Mouse (Mus musculus) embryonic facial prominence, embryonic 12.5 days (tissue): Measurements from ENCODE around the gene Ppfibp1. TPM values are rescaled to one million over a fixed set of nuclear protein-coding genes. Genes with fewer than 3 reads are reported as not detected.

Source experiments
- ATAC-seq: fragments of 200-750 bp; cut with Nextera tagmentation; 2 replicates; pipeline ENCODE4 v1.8.0; 2017; ENCODE audit not compliant: insufficient number of reproducible peaks, insufficient read depth, low FRiP score, low TSS enrichment
- H3K27ac ChIP-seq: fragments of 300-500 bp; sonication (generic); 2 replicates; pipeline ENCODE4 v1.5.1; 2016; ENCODE audit warnings: mild to moderate bottlenecking
- H3K27me3 ChIP-seq: fragments of 300-500 bp; sonication (generic); 2 replicates; pipeline ENCODE4 v1.6.1; 2016; ENCODE audit warnings: mild to moderate bottlenecking, moderate library complexity
- H3K36me3 ChIP-seq: fragments of 300-500 bp; sonication (generic); 2 replicates; pipeline ENCODE4 v1.6.1; 2016; ENCODE audit warnings: mild to moderate bottlenecking
- H3K4me1 ChIP-seq: fragments of 300-500 bp; sonication (generic); 2 replicates; pipeline ENCODE4 v1.6.1; 2016
- H3K4me2 ChIP-seq: fragments of 300-500 bp; sonication (generic); replicated peaks from 2 replicates; pipeline ENCODE4 v1.6.1; 2016; ENCODE audit warnings: mild to moderate bottlenecking, moderate library complexity
- H3K4me3 ChIP-seq: fragments of 300-500 bp; sonication (generic); 2 replicates; pipeline ENCODE4 v1.5.1; 2016; ENCODE audit warnings: mild to moderate bottlenecking
- H3K9ac ChIP-seq: fragments of 300-500 bp; sonication (generic); 2 replicates; pipeline ENCODE4 v1.6.1; 2016; ENCODE audit warnings: mild to moderate bottlenecking, moderate library complexity
- H3K9me3 ChIP-seq: fragments of 300-500 bp; sonication (generic); 2 replicates; pipeline ENCODE4 v1.6.1; 2016; ENCODE audit warnings: mild to moderate bottlenecking, moderate library complexity
- WGBS: fragments of 180-500 bp; shearing (Covaris S2); methylation state at CpG from one replicate; pipeline ENCODE4 v1.1.7; 2016; 5-methylcytosine and 5-hydroxymethylcytosine counted together
- polyA plus RNA-seq: library from polyadenylated mRNA; unstranded; fragments of >200 nt; fragmentation: Nextera tagmentation; extraction: Ambion mirVana; gene quantifications from 2 replicates; pipeline ENCODE4 v1.2.1, GENCODE M21; 2016

Ppfibp1 gene
- polyA plus RNA-seq, 1 experiment from 2014 or later = 57.6 TPM

DNA sequence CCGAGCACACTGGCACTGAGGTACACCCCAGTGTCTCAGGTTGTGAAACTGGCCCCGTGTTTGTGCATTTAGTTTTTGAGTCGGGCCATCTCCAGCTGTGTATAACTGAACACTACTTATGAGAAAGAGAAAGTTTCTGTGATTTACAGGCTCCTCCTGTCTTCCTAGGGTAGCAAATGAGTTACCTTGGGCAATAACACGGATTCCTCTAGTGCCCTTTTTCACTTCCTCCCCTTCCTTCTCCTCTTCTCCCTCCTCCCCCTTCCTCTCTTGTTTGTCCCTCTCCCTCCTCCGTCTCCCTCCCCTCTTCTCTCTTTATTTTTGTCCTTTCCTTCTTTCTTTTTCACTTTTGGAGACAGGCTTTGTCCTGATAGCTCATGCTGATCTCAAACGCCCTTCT, 123.3 kb downstream of the Ppfibp1 start:
- Histone ChIP-seq H3K27me3 (no peaks in the 10 kb centered on the region), H3K4me3 (no peak overlapping the region), H3K4me2 (no peak overlapping the region), H3K27ac (no peak overlapping the region), H3K9ac (no peak overlapping the region), H3K4me1 (peaks cover 6% of the 10 kb centered on the region; the same call in 1 of the 2 replicates), H3K36me3 (peaks cover 20% of the 10 kb centered on the region), H3K9me3 (no peaks in the 10 kb centered on the region)
- no peak for ATAC-seq
- WGBS = 64% methylated on average over 6 of the region's 6 CpGs

DNA sequence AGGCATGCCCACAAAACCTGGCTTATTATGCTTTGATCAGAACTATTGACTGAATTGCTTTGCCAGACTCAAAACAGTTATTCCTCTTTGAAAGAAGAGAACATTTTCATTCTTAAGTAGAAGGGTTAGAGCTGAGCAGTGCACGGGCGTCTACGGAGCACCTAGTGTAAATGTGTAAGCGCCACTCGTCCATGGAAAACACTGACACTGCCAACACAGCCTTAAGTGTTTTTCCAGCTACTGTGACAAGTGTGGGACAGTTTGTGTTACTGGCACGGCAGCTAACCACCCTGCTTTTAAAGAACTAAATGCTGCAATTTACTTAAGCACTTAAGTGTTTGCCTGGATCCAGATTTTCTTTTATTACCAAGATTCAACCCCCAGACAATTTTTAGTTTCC, 123.7 kb downstream of the Ppfibp1 start:
- H3K36me3 ChIP-seq = peaks cover 20% of the 10 kb centered on the region

DNA sequence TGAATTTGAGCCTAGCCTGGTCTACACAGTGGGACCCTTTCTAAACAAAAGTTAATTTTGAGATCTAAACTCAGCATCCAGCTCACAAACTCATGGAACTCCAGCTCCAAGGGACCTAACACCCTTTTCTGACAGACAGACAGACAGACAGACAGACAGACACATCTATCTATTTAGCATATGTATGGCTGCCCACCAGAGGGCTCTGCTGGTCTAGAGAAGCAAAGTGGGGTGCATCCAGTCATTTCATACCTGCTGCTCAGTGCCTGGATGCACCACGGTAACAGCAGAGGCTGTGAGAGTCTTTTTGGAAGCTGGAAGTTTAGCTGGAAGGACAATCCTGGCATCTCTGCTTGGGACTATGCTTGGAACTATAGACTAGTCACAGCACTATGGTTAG, 125.3 kb downstream of the Ppfibp1 start:
- Histone ChIP-seq H3K4me1 (peaks cover 6% of the 10 kb centered on the region; the same call in 1 of the 2 replicates), H3K27me3 (no peaks in the 10 kb centered on the region), H3K4me3 (no peak overlapping the region), H3K9ac (no peak overlapping the region), H3K27ac (no peak overlapping the region), H3K4me2 (no peak overlapping the region), H3K9me3 (no peaks in the 10 kb centered on the region), H3K36me3 (peaks cover 15% of the 10 kb centered on the region; the same call in 1 of the 2 replicates)
- no peak for ATAC-seq
- 81% methylated on average over 1 of the region's 1 CpGs for WGBS

More for the DNA sequence above, 123.7 kb downstream of the Ppfibp1 start:
- no peak overlapping the region for H3K4me3 ChIP-seq
- no peaks in the 10 kb centered on the region for H3K27me3 ChIP-seq
- peaks cover 6% of the 10 kb centered on the region; the same call in 1 of the 2 replicates for H3K4me1 ChIP-seq
- no peaks in the 10 kb centered on the region for H3K9me3 ChIP-seq
- no peak overlapping the region for H3K9ac ChIP-seq
- ATAC-seq = no peak
- H3K4me2 ChIP-seq = no peak overlapping the region
- no peak overlapping the region for H3K27ac ChIP-seq
- WGBS = 69% methylated on average over 6 of the region's 6 CpGs

DNA sequence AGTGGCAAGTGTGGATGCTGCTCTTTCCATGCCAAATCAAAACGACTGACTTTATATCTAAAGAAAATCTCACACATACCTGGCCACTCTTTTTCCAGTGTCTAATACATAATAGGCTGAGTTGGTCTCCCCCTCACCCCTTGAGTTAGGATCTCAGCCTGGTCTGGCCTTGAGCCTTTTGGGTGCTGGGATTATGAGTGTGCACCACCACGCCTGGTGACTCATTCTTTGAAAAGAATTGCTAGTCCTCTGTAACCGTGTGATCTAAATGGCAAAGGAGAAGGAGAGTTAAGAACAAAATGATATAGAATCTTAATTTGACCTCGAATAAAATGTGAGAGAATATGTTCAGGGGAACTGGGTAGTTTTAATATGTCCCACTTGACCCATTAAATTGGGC, 129.6 kb downstream of the Ppfibp1 start:
- ATAC-seq = no peak
- H3K4me1 ChIP-seq = no peaks in the 10 kb centered on the region
- H3K4me3 ChIP-seq = no peak overlapping the region
- H3K9me3 ChIP-seq = no peaks in the 10 kb centered on the region
- no peaks in the 10 kb centered on the region for H3K27me3 ChIP-seq
- WGBS = 93% methylated on average over 4 of the region's 4 CpGs
- no peak overlapping the region for H3K4me2 ChIP-seq
- H3K36me3 ChIP-seq = peaks cover 26% of the 10 kb centered on the region
- H3K27ac ChIP-seq = no peak overlapping the region
- H3K9ac ChIP-seq = no peak overlapping the region

DNA sequence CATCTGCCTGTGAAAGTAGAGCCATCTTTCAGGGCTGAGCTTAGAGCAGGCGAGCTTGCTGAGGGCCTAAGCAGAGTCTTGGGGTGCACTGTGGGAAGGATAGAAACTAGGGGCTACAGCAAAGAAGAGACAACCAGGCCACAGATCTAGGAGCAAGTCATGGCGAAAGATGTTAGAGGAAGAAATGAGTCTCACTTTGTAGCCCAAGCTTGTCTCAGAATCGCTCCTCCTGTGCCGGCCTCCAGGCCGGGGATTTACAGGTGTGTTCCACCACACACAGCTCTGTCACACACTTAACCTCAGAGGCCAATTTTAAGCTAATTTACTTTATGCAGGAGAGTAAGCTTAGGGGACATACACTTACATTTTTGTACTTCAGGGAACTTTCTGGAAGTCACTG, 130.1 kb downstream of the Ppfibp1 start:
- 93% methylated on average over 5 of the region's 5 CpGs for WGBS
- Histone ChIP-seq H3K27me3 (no peaks in the 10 kb centered on the region), H3K36me3 (peaks cover 30% of the 10 kb centered on the region), H3K4me2 (no peak overlapping the region), H3K9ac (no peak overlapping the region), H3K4me3 (no peak overlapping the region), H3K27ac (no peak overlapping the region), H3K9me3 (no peaks in the 10 kb centered on the region), H3K4me1 (no peaks in the 10 kb centered on the region)
- no peak for ATAC-seq

DNA sequence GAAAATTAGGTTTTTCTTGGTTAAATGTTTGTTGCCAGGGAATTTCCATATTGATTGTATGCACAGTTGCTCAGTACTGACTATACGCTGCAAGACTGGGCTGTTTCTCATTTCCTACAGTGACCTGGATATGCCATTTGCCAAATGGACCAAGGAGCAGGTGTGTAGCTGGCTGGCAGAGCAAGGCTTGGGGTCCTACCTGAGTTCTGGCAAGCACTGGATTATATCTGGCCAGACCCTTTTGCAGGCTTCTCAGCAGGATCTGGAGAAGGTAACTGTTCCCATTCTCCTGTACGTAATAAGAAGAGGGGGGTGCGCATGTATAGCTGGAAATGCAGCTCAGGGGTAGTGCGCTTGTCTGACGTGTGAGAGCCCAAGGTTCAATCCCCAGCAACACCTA, 132.9 kb downstream of the Ppfibp1 start:
- no peaks in the 10 kb centered on the region for H3K4me1 ChIP-seq
- no peak overlapping the region for H3K27ac ChIP-seq
- no peaks in the 10 kb centered on the region for H3K27me3 ChIP-seq
- peaks cover 37% of the 10 kb centered on the region for H3K36me3 ChIP-seq
- H3K4me2 ChIP-seq = no peak overlapping the region
- no peak overlapping the region for H3K9ac ChIP-seq
- ATAC-seq = no peak
- no peaks in the 10 kb centered on the region for H3K9me3 ChIP-seq
- H3K4me3 ChIP-seq = no peak overlapping the region
- WGBS = 96% methylated on average over 5 of the region's 5 CpGs

DNA sequence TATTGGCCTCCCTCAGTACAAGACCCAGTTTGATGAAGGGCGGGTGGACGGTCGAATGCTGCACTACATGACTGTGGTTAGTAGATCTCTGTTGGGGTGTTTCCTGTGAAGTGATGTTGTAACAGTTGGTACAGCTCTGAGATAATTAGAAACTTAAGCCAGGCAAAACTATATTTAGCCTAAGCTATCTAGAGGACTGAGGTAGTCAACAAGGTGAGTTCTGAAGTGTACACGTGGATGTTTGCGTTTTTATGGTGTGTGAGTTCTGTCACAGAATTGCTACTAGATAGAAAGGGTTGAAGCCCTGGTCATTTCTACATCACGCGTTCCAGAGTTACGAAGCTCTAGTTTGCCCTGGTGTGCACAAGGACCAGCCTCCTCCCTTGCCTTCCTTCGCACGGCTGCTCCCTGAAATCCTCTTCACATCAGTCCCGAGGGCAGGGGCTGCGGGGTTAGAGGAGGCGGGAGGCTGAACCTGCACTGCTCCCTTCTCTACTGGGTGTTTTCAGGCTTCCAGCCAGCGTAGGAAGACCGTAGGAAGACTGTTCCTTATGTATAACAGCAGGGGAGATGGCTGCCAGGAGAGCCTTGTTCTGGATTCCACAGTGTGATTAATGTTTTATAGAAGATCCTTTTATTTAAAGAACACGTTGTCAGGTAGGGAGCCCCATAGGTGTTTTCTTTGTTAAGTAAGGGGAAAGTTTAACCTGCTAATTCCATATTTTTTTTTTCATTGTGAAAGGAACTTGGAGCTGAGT, 134.3 kb downstream of the Ppfibp1 start:
- no peak overlapping the region for H3K27ac ChIP-seq
- ATAC-seq = no peak
- H3K4me1 ChIP-seq = no peaks in the 10 kb centered on the region
- no peak overlapping the region for H3K9ac ChIP-seq
- H3K4me3 ChIP-seq = no peak overlapping the region
- H3K9me3 ChIP-seq = no peaks in the 10 kb centered on the region
- H3K27me3 ChIP-seq = no peaks in the 10 kb centered on the region
- peaks cover 39% of the 10 kb centered on the region for H3K36me3 ChIP-seq
- 87% methylated on average over 16 of the region's 16 CpGs for WGBS
- no peak overlapping the region for H3K4me2 ChIP-seq

DNA sequence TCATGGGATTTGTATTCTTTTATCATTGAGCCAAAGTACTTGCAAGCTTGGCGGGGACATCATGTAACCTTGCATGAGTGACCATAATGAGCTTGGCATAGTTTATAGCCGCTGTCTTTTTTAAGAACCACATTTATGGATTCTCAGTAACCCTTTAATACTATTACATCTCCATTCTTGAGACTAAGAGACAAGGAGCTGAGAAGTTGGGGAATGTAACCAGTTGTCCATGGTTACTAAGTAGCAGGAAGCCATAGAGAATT, 134.8 kb downstream of the Ppfibp1 start:
- no peak overlapping the region for H3K9ac ChIP-seq
- WGBS = 96% methylated on average over 2 of the region's 2 CpGs

DNA sequence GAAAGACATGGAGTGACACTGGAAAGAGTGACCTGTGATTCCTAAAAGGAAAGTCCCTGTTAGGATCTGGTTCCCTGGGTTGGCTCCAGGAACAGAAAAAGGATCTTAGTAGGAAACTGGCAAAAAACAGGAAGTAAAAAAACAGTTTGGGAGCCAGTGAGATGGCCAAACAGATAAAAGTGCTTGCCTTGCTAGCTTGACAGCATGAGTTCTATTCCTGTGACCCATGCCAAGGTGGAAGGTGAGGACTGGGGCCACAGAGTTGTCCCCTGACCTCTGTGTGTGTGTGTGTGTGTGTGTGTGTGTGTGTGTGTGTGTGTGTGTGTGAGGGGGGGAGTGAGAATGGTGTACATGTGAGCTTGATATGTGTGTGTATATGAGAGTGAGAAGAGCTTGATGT, 135.3 kb downstream of the Ppfibp1 start:
- no peak overlapping the region for H3K27ac ChIP-seq
- peaks cover 39% of the 10 kb centered on the region for H3K36me3 ChIP-seq
- no peak for ATAC-seq
- no peak overlapping the region for H3K4me2 ChIP-seq
- H3K4me3 ChIP-seq = no peak overlapping the region
- H3K9ac ChIP-seq = no peak overlapping the region
- no peaks in the 10 kb centered on the region for H3K27me3 ChIP-seq
- H3K4me1 ChIP-seq = no peaks in the 10 kb centered on the region
- H3K9me3 ChIP-seq = no peaks in the 10 kb centered on the region

More for the DNA sequence above, 134.8 kb downstream of the Ppfibp1 start:
- Histone ChIP-seq H3K36me3 (peaks cover 39% of the 10 kb centered on the region), H3K4me3 (no peak overlapping the region), H3K27me3 (no peaks in the 10 kb centered on the region), H3K9me3 (no peaks in the 10 kb centered on the region), H3K4me2 (no peak overlapping the region), H3K4me1 (no peaks in the 10 kb centered on the region), H3K27ac (no peak overlapping the region)
- no peak for ATAC-seq

DNA sequence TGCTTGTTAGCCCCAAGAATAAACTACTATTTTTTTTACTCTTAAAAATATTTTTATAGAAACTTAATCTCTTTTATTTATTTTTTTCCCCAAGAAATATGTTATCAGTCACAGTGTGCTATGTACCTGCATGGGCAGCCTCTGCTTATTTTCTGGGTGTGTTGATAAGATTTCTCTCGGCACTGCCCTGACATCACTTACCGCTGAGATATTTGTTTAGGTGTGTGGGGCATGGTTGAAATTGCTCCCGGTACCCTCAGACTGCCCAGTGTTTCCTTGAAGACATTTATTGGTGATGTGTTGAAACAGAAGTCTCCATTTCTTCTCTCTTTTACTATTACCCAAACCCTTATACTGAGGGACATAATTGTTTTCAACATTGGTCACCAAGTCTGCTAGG, 136.5 kb downstream of the Ppfibp1 start:
- no peaks in the 10 kb centered on the region for H3K9me3 ChIP-seq
- no peak overlapping the region for H3K27ac ChIP-seq
- H3K4me2 ChIP-seq = no peak overlapping the region
- ATAC-seq = no peak
- peaks cover 43% of the 10 kb centered on the region for H3K36me3 ChIP-seq
- no peak overlapping the region for H3K4me3 ChIP-seq
- no peak overlapping the region for H3K9ac ChIP-seq
- no peaks in the 10 kb centered on the region for H3K27me3 ChIP-seq
- 80% methylated on average over 3 of the region's 3 CpGs for WGBS
- no peaks in the 10 kb centered on the region for H3K4me1 ChIP-seq

DNA sequence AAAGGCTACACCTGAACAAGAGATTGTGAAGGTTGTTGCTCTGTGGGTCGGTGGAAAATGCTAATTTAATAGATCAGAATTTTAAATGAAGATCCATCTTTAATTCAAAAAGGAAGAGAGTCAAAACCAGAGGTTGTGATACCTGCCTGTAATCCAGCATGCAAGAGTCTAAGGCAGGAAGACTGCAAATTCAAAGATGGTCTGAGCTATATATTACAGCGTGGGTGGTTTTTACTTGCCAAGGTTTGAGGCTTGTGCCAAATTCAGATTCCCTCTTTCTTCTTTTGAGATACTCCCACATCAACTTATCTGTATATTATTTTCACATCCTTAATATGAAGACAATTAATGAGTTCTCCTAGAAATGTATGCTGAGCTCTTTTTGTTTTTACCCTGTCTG, 140.1 kb downstream of the Ppfibp1 start:
- Histone ChIP-seq H3K9me3 (no peaks in the 10 kb centered on the region), H3K27me3 (no peaks in the 10 kb centered on the region), H3K9ac (no peak overlapping the region), H3K36me3 (peaks cover 45% of the 10 kb centered on the region), H3K4me1 (no peaks in the 10 kb centered on the region), H3K4me2 (no peak overlapping the region), H3K4me3 (no peak overlapping the region), H3K27ac (no peak overlapping the region)
- no peak for ATAC-seq
- 83% methylated on average over 2 of the region's 2 CpGs for WGBS

DNA sequence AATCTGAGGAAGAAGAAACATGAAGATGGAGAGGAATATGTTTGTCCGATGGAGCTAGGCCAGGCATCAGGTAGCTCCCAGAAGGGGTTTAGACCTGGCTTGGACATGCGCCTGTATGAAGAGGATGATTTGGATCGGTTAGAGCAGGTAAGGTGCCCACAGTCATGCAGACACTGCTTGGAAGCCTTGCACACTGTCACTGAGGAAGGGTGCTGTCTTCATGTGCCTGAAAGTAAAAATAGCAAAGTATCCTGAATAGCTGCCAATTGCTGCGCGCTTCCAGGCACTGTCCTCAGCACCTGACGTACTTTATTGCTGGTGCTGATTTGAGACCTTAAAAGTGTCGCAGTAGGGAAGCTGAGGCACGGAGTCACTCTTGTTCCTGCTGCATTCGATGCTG, 141.3 kb downstream of the Ppfibp1 start:
- Histone ChIP-seq H3K9ac (no peak overlapping the region), H3K36me3 (peaks cover 42% of the 10 kb centered on the region), H3K4me3 (no peak overlapping the region), H3K4me1 (no peaks in the 10 kb centered on the region), H3K9me3 (no peaks in the 10 kb centered on the region), H3K27ac (no peak overlapping the region), H3K27me3 (no peaks in the 10 kb centered on the region), H3K4me2 (no peak overlapping the region)
- WGBS = 95% methylated on average over 9 of the region's 9 CpGs
- no peak for ATAC-seq
